Mouse (Mus musculus) lung, postnatal 0 days (tissue): ENCODE measurements around the gene Fuca1. TPM values are rescaled to one million over a fixed set of nuclear protein-coding genes. Genes with fewer than 3 reads are reported as not detected.

Source experiments
- ATAC-seq: fragments of 200-750 bp; cut with Nextera tagmentation; 2 replicates; pipeline ENCODE4 v1.8.0; 2017; ENCODE audit warnings: moderate library complexity
- DNase-seq: peaks from one replicate; pipeline ENCODE4 v3.0.0-alpha.2; 2016; ENCODE audit warnings: low spot score
- H3K27ac ChIP-seq: fragments of 300-500 bp; sonication (generic); 2 replicates; pipeline ENCODE4 v1.5.1; 2014; ENCODE audit warnings: antibody characterized with exemption, mild to moderate bottlenecking, low read length, mixed read lengths
- H3K27me3 ChIP-seq: fragments of 300-500 bp; sonication (generic); replicated peaks from 2 replicates; pipeline ENCODE4 v1.6.1; 2014; ENCODE audit warnings: low read length, mixed read lengths; ENCODE audit not compliant: insufficient read depth
- H3K36me3 ChIP-seq: fragments of 300-500 bp; sonication (generic); 2 replicates; pipeline ENCODE4 v1.6.1; 2014; ENCODE audit warnings: low read length, mixed read lengths; ENCODE audit not compliant: insufficient read depth
- H3K4me1 ChIP-seq: fragments of 300-500 bp; sonication (generic); 2 replicates; pipeline ENCODE4 v1.6.1; 2014; ENCODE audit warnings: antibody characterized with exemption, low read depth, low read length, mixed read lengths; ENCODE audit not compliant: insufficient read depth
- H3K4me2 ChIP-seq: fragments of 300-500 bp; sonication (generic); replicated peaks from 2 replicates; pipeline ENCODE4 v1.6.1; 2014; ENCODE audit warnings: low read depth, mild to moderate bottlenecking, low read length, moderate library complexity, mixed read lengths
- H3K4me3 ChIP-seq: fragments of 300-500 bp; sonication (generic); 2 replicates; pipeline ENCODE4 v1.5.1; 2014; ENCODE audit warnings: low read depth, low read length
- H3K9ac ChIP-seq: fragments of 300-500 bp; sonication (generic); replicated peaks from 2 replicates; pipeline ENCODE4 v1.6.1; 2014; ENCODE audit warnings: low read depth, mild to moderate bottlenecking
- H3K9me3 ChIP-seq: fragments of 300-500 bp; sonication (generic); 2 replicates; pipeline ENCODE4 v1.6.1; 2016; ENCODE audit warnings: low read length, mixed read lengths
- CTCF ChIP-seq: IDR thresholded peaks from 2 replicates; pipeline ENCODE4 v1.5.1; 2016; ENCODE audit warnings: antibody characterized with exemption, mild to moderate bottlenecking
- EP300 ChIP-seq: IDR thresholded peaks from 2 replicates; pipeline ENCODE4 v1.6.1; 2016; ENCODE audit warnings: antibody characterized with exemption, mild to moderate bottlenecking, control low read depth
- WGBS: fragments of 180-500 bp; shearing (Covaris S2); extraction: QIAGEN DNeasy Blood & Tissue Kit; methylation state at CpG from one replicate; pipeline ENCODE4 v1.1.7; 2014; 5-methylcytosine and 5-hydroxymethylcytosine counted together
- polyA plus RNA-seq: library from polyadenylated mRNA; unstranded; fragments of >200 nt; fragmentation: Nextera tagmentation; extraction: Ambion mirVana; gene quantifications from 2 replicates; pipeline ENCODE4 v1.2.1, GENCODE M21; 2015

Fuca1 gene
- polyA plus RNA-seq, 1 experiment from 2014 or later = 131 TPM

GRCm38 (mm10) chr4:135904810-135905209 is 15.7 kb upstream of the Fuca1 start:
- H3K4me1 ChIP-seq = no peaks in the 10 kb centered on the region
- WGBS = 53% methylated on average over 1 of the region's 1 CpGs
- DNase-seq = no peak
- H3K4me3 ChIP-seq = no peak overlapping the region
- H3K36me3 ChIP-seq = no peaks in the 10 kb centered on the region
- ATAC-seq = no peak
- no peak overlapping the region for H3K27ac ChIP-seq
- H3K27me3 ChIP-seq = no peaks in the 10 kb centered on the region
- H3K9ac ChIP-seq = no peak overlapping the region
- no peak overlapping the region for H3K4me2 ChIP-seq
- no peak for TF ChIP-seq EP300
- no peak for TF ChIP-seq CTCF
- no peaks in the 10 kb centered on the region for H3K9me3 ChIP-seq

DNA sequence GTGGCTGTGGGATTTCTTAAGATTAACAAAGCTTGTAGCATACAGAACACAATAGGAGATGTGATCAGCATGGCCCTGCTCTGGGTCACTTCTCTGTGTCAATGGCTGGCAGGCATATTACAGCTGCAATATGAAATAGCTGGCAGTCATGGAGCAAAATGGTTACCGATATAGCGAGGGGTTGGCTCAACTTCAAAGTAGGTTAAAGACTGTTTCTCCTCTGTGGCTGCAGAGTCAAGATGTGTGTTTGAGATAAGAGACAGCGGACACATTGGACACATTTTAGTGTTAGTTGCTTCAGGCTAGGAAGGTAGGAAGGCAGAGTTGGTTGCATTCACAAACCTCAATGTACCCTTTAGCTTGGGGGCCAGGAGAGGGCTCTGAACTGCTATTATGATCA is 13.9 kb upstream of the Fuca1 start:
- no peaks in the 10 kb centered on the region for H3K27me3 ChIP-seq
- H3K9ac ChIP-seq = no peak overlapping the region
- no peak for DNase-seq
- TF ChIP-seq EP300 = no peak
- TF ChIP-seq CTCF = no peak
- H3K4me3 ChIP-seq = no peak overlapping the region
- H3K4me2 ChIP-seq = no peak overlapping the region
- no peaks in the 10 kb centered on the region for H3K9me3 ChIP-seq
- no peak overlapping the region for H3K27ac ChIP-seq
- H3K36me3 ChIP-seq = no peaks in the 10 kb centered on the region
- WGBS = 23% methylated on average over 3 of the region's 3 CpGs
- ATAC-seq = no peak
- H3K4me1 ChIP-seq = no peaks in the 10 kb centered on the region

- no peaks in the 10 kb centered on the region for H3K27me3 ChIP-seq
- ATAC-seq = no peak
- H3K36me3 ChIP-seq = no peaks in the 10 kb centered on the region
- H3K9ac ChIP-seq = no peak overlapping the region
- H3K4me2 ChIP-seq = no peak overlapping the region
- no peak for TF ChIP-seq EP300
- no peak for TF ChIP-seq CTCF
- no peak overlapping the region for H3K27ac ChIP-seq
- WGBS = 23% methylated on average over 13 of the region's 13 CpGs
- H3K9me3 ChIP-seq = no peaks in the 10 kb centered on the region
- no peaks in the 10 kb centered on the region for H3K4me1 ChIP-seq
- no peak overlapping the region for H3K4me3 ChIP-seq
- no peak for DNase-seq
These were observed 11.0 kb upstream of the Fuca1 start for GRCm38 (mm10) chr4:135909326-135910066.

DNA sequence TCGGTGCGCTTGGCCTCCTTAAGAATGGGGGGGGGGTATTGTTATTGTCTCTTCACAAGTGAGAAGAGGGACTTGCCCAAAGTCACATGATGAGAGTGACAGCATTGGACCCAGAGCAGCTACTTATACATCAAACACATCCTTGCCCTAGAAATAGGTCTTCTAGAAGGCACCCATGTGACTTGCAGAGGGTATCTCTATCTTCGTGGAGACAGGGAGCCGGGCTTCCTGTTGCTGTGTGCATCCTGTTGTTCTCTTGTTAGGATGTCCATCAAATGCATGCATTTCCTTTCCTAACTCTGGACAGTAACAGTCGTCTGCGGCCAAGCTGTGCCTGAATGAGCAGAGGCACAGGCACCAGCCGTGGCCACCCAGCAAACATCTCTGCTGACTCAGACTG is 9.0 kb upstream of the Fuca1 start:
- H3K9ac ChIP-seq = no peak overlapping the region
- no peak overlapping the region for H3K4me2 ChIP-seq
- H3K27ac ChIP-seq = no peak overlapping the region
- TF ChIP-seq CTCF = no peak
- peak; percentile 50; the same call in 1 of the 2 replicates for TF ChIP-seq EP300
- no peaks in the 10 kb centered on the region for H3K27me3 ChIP-seq
- H3K9me3 ChIP-seq = no peaks in the 10 kb centered on the region
- no peaks in the 10 kb centered on the region for H3K4me1 ChIP-seq
- H3K4me3 ChIP-seq = no peak overlapping the region
- no peaks in the 10 kb centered on the region for H3K36me3 ChIP-seq
- peak; percentile 39 for DNase-seq
- WGBS = 49% methylated on average over 7 of the region's 7 CpGs
- ATAC-seq = peak; percentile 93

- WGBS = 51% methylated on average over 3 of the region's 3 CpGs
- H3K4me3 ChIP-seq = no peak overlapping the region
- H3K36me3 ChIP-seq = no peaks in the 10 kb centered on the region
- TF ChIP-seq EP300 (no peak), CTCF (no peak)
- no peaks in the 10 kb centered on the region for H3K27me3 ChIP-seq
- no peaks in the 10 kb centered on the region for H3K9me3 ChIP-seq
- H3K9ac ChIP-seq = no peak overlapping the region
- no peak overlapping the region for H3K27ac ChIP-seq
- no peaks in the 10 kb centered on the region for H3K4me1 ChIP-seq
- H3K4me2 ChIP-seq = no peak overlapping the region
- ATAC-seq (no peak), DNase-seq (no peak)
These were observed 8.4 kb upstream of the Fuca1 start for GRCm38 (mm10) chr4:135912164-135912563.

- Histone ChIP-seq H3K36me3 (no peaks in the 10 kb centered on the region), H3K4me2 (no peak overlapping the region), H3K9me3 (no peaks in the 10 kb centered on the region), H3K4me3 (no peak overlapping the region), H3K4me1 (no peaks in the 10 kb centered on the region), H3K27me3 (no peaks in the 10 kb centered on the region), H3K9ac (no peak overlapping the region), H3K27ac (no peak overlapping the region)
- WGBS = 50% methylated on average over 3 of the region's 3 CpGs
- TF ChIP-seq EP300 (no peak), CTCF (no peak)
- DNase-seq = no peak
- no peak for ATAC-seq
These were observed 7.7 kb upstream of the Fuca1 start for GRCm38 (mm10) chr4:135912835-135913234.
